Comparison of ENCODE assay signal across 9 mouse cellular contexts in the genomic region with DNA sequence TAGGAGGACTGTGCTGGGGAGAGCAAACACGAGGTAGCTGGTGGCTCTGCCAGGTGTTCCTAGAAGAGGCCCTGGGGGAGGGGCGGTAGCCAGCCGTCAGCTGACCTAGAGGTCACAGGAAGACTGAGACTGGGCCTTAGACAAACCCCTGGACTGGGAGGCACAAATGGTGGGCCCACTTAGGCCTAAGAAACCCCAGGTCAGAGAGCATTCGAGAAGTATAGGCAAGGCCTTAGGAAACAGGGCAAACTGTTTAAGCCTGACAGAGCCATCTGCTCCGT. TPM values are rescaled to one million over a fixed set of nuclear protein-coding genes. Genes with fewer than 3 reads are reported as not detected.
DNase-seq lines count a peak whose midpoint lies in the region; ATAC-seq lines count a peak whose summit lies in the region.
"Had no signal": no experiment of that assay in that cellular context is flagged by ENCODE, and none has a peak within 500 bp of the region (broad histone marks: within the 10 kb centered on the region; RNA-seq: fewer than 3 reads in every experiment).

No protein-coding gene starts in this region.

- 42% methylated on average over 5 of the region's 5 CpGs for WGBS in neural tube, embryonic 13.5 days
- 21% methylated on average over 5 of the region's 5 CpGs for WGBS in intestine, embryonic 15.5 days
- WGBS in liver, embryonic 13.5 days (ENCODE audit: insufficient replicate concordance), result 48% methylated on average over 5 of the region's 5 CpGs

- no peak for ATAC-seq in neural tube, embryonic 13.5 days (ENCODE audit: low read depth)
- ATAC-seq in intestine, embryonic 15.5 days, result peak; percentile 68
- peak; percentile 21; the same call in 1 of the 2 replicates for ATAC-seq in liver, embryonic 13.5 days (ENCODE audit: low read depth)

- 0 out of 2 replicates have a peak overlapping the region, but pooled peaks have one; percentile 26 for H3K9ac ChIP-seq in neural tube, embryonic 13.5 days
- H3K9ac ChIP-seq in intestine, embryonic 15.5 days, result peak overlapping the region; percentile 23; the same call in 1 of the 2 replicates
- peak overlapping the region; percentile 36 for H3K9ac ChIP-seq in liver, embryonic 13.5 days

- H3K27ac ChIP-seq in neural tube, embryonic 13.5 days (replicated peaks), result no peak overlapping the region
- peak overlapping the region; percentile 71 for H3K27ac ChIP-seq in intestine, embryonic 15.5 days
- peak overlapping the region; percentile 65 for H3K27ac ChIP-seq in liver, embryonic 13.5 days

- H3K4me2 ChIP-seq in neural tube, embryonic 13.5 days, result no peak overlapping the region
- peak overlapping the region; percentile 41 for H3K4me2 ChIP-seq in intestine, embryonic 15.5 days (replicated peaks)
- H3K4me2 ChIP-seq in liver, embryonic 13.5 days, result peak overlapping the region; percentile 32

- H3K4me1 ChIP-seq in neural tube, embryonic 13.5 days (replicated peaks), result no peaks in the 10 kb centered on the region; the same call in 1 of the 2 replicates
- H3K4me1 ChIP-seq in intestine, embryonic 15.5 days (replicated peaks), result peaks cover 8% of the 10 kb centered on the region; the same call in 1 of the 2 replicates
- peaks cover 30% of the 10 kb centered on the region for H3K4me1 ChIP-seq in liver, embryonic 13.5 days (replicated peaks)

- DNase-seq in neural tube, embryonic 10.5 days (ENCODE audit: extremely low spot score, low spot score), result no peak
- DNase-seq in liver, embryonic 13.5 days, result no peak
- peak; percentile 71 for DNase-seq in thymus, postnatal 4 days
- DNase-seq in urinary bladder, adult 2 months (ENCODE audit: low spot score), result no peak
- DNase-seq in urinary bladder, adult 18-20 months (ENCODE audit: low spot score in 2 of 2), result no peak
- DNase-seq in frontal cortex, postnatal 10 days (ENCODE audit: low spot score in 2 of 2), result no peak

- H3K9me3 ChIP-seq in neural tube, embryonic 13.5 days, result no peaks in the 10 kb centered on the region
- H3K9me3 ChIP-seq in intestine, embryonic 15.5 days, result no peaks in the 10 kb centered on the region
- no peaks in the 10 kb centered on the region for H3K9me3 ChIP-seq in liver, embryonic 13.5 days (replicated peaks)

- H3K27me3 ChIP-seq in neural tube, embryonic 13.5 days, result no peaks in the 10 kb centered on the region
- no peaks in the 10 kb centered on the region for H3K27me3 ChIP-seq in intestine, embryonic 15.5 days (replicated peaks)
- H3K27me3 ChIP-seq in liver, embryonic 13.5 days, result no peaks in the 10 kb centered on the region

- H3K4me3 ChIP-seq in neural tube, embryonic 13.5 days, result no peak overlapping the region
- H3K4me3 ChIP-seq in intestine, embryonic 15.5 days (replicated peaks), result no peak overlapping the region
- H3K4me3 ChIP-seq in liver, embryonic 13.5 days (replicated peaks), result no peak overlapping the region
- H3K4me3 ChIP-seq: erythroblast, embryonic 14.5 days had no signal

- peaks cover 6% of the 10 kb centered on the region for H3K36me3 ChIP-seq in neural tube, embryonic 13.5 days
- peaks cover 4% of the 10 kb centered on the region; the same call in 1 of the 2 replicates for H3K36me3 ChIP-seq in intestine, embryonic 15.5 days
- H3K36me3 ChIP-seq in liver, embryonic 13.5 days, result peaks cover 14% of the 10 kb centered on the region

RNA-seq across cellular contexts. Expression of a gene that starts 8.1 kb away (rescaled TPM):
- 63.5 and 76.1 TPM in 2 replicates for polyA plus RNA-seq in neural tube, embryonic 13.5 days (2015; fragmentation: Nextera tagmentation; extraction: Ambion mirVana)
- 51.5 and 57.9 TPM in 2 replicates for polyA plus RNA-seq in intestine, embryonic 15.5 days (2015; fragmentation: Nextera tagmentation; extraction: Ambion mirVana)
- 89.3 and 93.2 TPM in 2 replicates for polyA plus RNA-seq in liver, embryonic 13.5 days (2015; fragmentation: Nextera tagmentation; extraction: Ambion mirVana)
- 17.6 and 22.4 TPM in 2 replicates for polyA plus RNA-seq in urinary bladder, adult 2 months (2012; rRNA removed)

RNA-seq across cellular contexts. Expression of a gene that starts 8.4 kb away (rescaled TPM):
- polyA plus RNA-seq in neural tube, embryonic 13.5 days (2015; fragmentation: Nextera tagmentation; extraction: Ambion mirVana), result 64.6 and 74.2 TPM in 2 replicates
- 32.0 and 33.4 TPM in 2 replicates for polyA plus RNA-seq in intestine, embryonic 15.5 days (2015; fragmentation: Nextera tagmentation; extraction: Ambion mirVana)
- 37.9 and 38.4 TPM in 2 replicates for polyA plus RNA-seq in liver, embryonic 13.5 days (2015; fragmentation: Nextera tagmentation; extraction: Ambion mirVana)
- 30.2 and 34.8 TPM in 2 replicates for polyA plus RNA-seq in urinary bladder, adult 2 months (2012; rRNA removed)

RNA-seq across cellular contexts. Expression of a gene that starts 12.3 kb away (rescaled TPM):
- polyA plus RNA-seq in neural tube, embryonic 13.5 days (2015; fragmentation: Nextera tagmentation; extraction: Ambion mirVana), result 0.39 TPM in 1 of 2 replicates, not detected in the other
- 3.4 and 4.4 TPM in 2 replicates for polyA plus RNA-seq in intestine, embryonic 15.5 days (2015; fragmentation: Nextera tagmentation; extraction: Ambion mirVana)
- polyA plus RNA-seq in liver, embryonic 13.5 days (2015; fragmentation: Nextera tagmentation; extraction: Ambion mirVana), result 5.1 and 6.0 TPM in 2 replicates
- 0.94 and 1.7 TPM in 2 replicates for polyA plus RNA-seq in urinary bladder, adult 2 months (2012; rRNA removed)
- polyA plus RNA-seq: erythroblast, embryonic 14.5 days had no signal

RNA-seq across cellular contexts. Expression of a gene that starts 16.8 kb away (rescaled TPM):
- 32.7 and 36.3 TPM in 2 replicates for polyA plus RNA-seq in neural tube, embryonic 13.5 days (2015; fragmentation: Nextera tagmentation; extraction: Ambion mirVana)
- 27.3 and 27.4 TPM in 2 replicates for polyA plus RNA-seq in intestine, embryonic 15.5 days (2015; fragmentation: Nextera tagmentation; extraction: Ambion mirVana)
- polyA plus RNA-seq in liver, embryonic 13.5 days (2015; fragmentation: Nextera tagmentation; extraction: Ambion mirVana), result 13.8 and 14.6 TPM in 2 replicates
- 34.7 and 40.0 TPM in 2 replicates for polyA plus RNA-seq in urinary bladder, adult 2 months (2012; rRNA removed)

RNA-seq across cellular contexts. Expression of a gene that starts 16.9 kb away (rescaled TPM):
- polyA plus RNA-seq in neural tube, embryonic 13.5 days (2015; fragmentation: Nextera tagmentation; extraction: Ambion mirVana), result 71.1 and 85.7 TPM in 2 replicates
- polyA plus RNA-seq in intestine, embryonic 15.5 days (2015; fragmentation: Nextera tagmentation; extraction: Ambion mirVana), result 111 and 117 TPM in 2 replicates
- polyA plus RNA-seq in liver, embryonic 13.5 days (2015; fragmentation: Nextera tagmentation; extraction: Ambion mirVana), result 84.2 TPM in 2 replicates
- 75.8 and 85.5 TPM in 2 replicates for polyA plus RNA-seq in urinary bladder, adult 2 months (2012; rRNA removed)
